Mouse (Mus musculus): ENCODE measurements at regions not wholly inside any gene's neighbourhood (a gene's known extent, or its start where the extent isn't known, plus 50 kb on each side); places are given as distances from the start of the nearest gene placed in this dataset.
"Not testable (repeated sequence)": the region's sequence is repeated elsewhere in the genome, so short reads cannot be mapped to it uniquely, and the experiment has no call there.

DNA sequence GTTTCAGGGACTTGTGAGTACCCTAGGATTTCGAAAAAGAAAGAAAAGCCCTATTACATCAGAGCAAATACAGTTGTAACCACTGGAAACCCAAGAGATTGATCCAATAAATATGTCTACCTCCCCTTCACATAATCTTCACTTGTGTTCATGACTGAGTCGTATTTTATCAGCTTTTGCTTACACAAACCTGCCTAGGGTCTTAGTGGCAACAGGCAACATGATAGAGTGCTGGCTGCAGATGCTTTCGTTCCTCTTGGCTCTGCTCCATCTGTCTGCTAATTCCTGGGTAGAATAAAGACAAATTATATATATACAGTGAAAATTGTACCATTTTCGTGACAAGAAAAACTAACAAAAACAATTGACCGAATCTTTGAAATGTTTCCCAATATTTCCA is 112.9 kb upstream of the Gap43 start:
- ATAC-seq (replicated peaks; ENCODE audit: insufficient number of reproducible peaks, low FRiP score, low TSS enrichment, low read depth) (no peak), DNase-seq (ENCODE audit: low spot score) (no peak)
- Histone ChIP-seq H3K4me3 (ENCODE audit: low read depth, low read length) (no peak overlapping the region), H3K9me3 (replicated peaks; ENCODE audit: control insufficient read depth, low read length) (no peaks in the 10 kb centered on the region), H3K4me1 (ENCODE audit: control insufficient read depth, insufficient read depth, low read length) (no peaks in the 10 kb centered on the region), H3K4me2 (ENCODE audit: low read depth, low read length) (no peak overlapping the region), H3K27me3 (ENCODE audit: control insufficient read depth, insufficient read depth, low read length) (no peaks in the 10 kb centered on the region), H3K36me3 (replicated peaks; ENCODE audit: control insufficient read depth, insufficient read depth, low read depth, low read length) (no peaks in the 10 kb centered on the region), H3K27ac (replicated peaks; ENCODE audit: low read depth, low read length) (no peak overlapping the region), H3K9ac (replicated peaks; ENCODE audit: low read length) (no peak overlapping the region)
- 81% methylated on average over 5 of the region's 5 CpGs for WGBS

DNA sequence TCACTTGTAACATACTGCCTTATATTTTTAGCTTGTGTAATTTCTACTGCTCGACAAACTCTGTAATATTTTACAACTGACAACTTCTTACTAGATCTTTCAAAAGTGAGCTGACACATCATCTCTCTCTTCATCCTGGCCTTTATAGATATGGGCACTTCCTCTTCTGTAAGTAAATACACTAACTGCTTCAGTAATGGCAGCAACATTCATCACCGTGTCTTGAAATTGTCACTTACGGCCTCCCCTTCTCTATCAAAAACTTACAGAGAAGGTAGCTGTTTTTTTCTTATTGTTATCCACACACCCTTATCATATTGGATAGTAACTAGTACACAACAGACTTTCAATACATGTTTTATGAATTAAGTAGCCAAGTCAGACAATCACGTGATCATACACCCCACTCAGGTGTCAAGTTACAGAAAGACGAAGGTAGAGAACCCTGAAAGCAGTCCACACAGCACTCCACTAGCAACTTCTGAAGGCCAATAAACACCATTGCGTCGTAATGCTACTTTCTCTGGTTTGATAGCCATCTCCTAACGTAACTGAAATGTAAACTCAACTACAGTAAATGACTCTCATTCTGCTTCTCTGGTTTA is 109.5 kb upstream of the Gap43 start:
- Histone ChIP-seq H3K9ac (replicated peaks; ENCODE audit: low read length) (no peak overlapping the region), H3K4me3 (ENCODE audit: low read depth, low read length) (no peak overlapping the region), H3K4me2 (ENCODE audit: low read depth, low read length) (no peak overlapping the region), H3K36me3 (replicated peaks; ENCODE audit: control insufficient read depth, insufficient read depth, low read depth, low read length) (no peaks in the 10 kb centered on the region), H3K9me3 (replicated peaks; ENCODE audit: control insufficient read depth, low read length) (no peaks in the 10 kb centered on the region), H3K27ac (replicated peaks; ENCODE audit: low read depth, low read length) (no peak overlapping the region), H3K4me1 (ENCODE audit: control insufficient read depth, insufficient read depth, low read length) (no peaks in the 10 kb centered on the region), H3K27me3 (ENCODE audit: control insufficient read depth, insufficient read depth, low read length) (no peaks in the 10 kb centered on the region)
- DNase-seq (ENCODE audit: low spot score) (no peak), ATAC-seq (replicated peaks; ENCODE audit: insufficient number of reproducible peaks, low FRiP score, low TSS enrichment, low read depth) (no peak)
- WGBS = 79% methylated on average over 8 of the region's 8 CpGs

GRCm38 (mm10) chr16:42444863-42445423 is 104.5 kb upstream of the Gap43 start:
- no peaks in the 10 kb centered on the region for H3K27me3 ChIP-seq (ENCODE audit: control insufficient read depth, insufficient read depth, low read length)
- no peaks in the 10 kb centered on the region for H3K36me3 ChIP-seq (replicated peaks; ENCODE audit: control insufficient read depth, insufficient read depth, low read depth, low read length)
- H3K9ac ChIP-seq (replicated peaks; ENCODE audit: low read length) = no peak overlapping the region; the same call in 1 of the 2 replicates
- H3K9me3 ChIP-seq (replicated peaks; ENCODE audit: control insufficient read depth, low read length) = no peaks in the 10 kb centered on the region
- DNase-seq (ENCODE audit: low spot score) (peak; percentile 51), ATAC-seq (replicated peaks; ENCODE audit: insufficient number of reproducible peaks, low FRiP score, low TSS enrichment, low read depth) (peak; percentile 70)
- H3K4me3 ChIP-seq (ENCODE audit: low read depth, low read length) = no peak overlapping the region
- H3K4me2 ChIP-seq (ENCODE audit: low read depth, low read length) = no peak overlapping the region; the same call in 1 of the 2 replicates
- H3K4me1 ChIP-seq (ENCODE audit: control insufficient read depth, insufficient read depth, low read length) = no peaks in the 10 kb centered on the region
- WGBS = 16% methylated on average over 6 of the region's 6 CpGs
- no peak overlapping the region for H3K27ac ChIP-seq (replicated peaks; ENCODE audit: low read depth, low read length)

DNA sequence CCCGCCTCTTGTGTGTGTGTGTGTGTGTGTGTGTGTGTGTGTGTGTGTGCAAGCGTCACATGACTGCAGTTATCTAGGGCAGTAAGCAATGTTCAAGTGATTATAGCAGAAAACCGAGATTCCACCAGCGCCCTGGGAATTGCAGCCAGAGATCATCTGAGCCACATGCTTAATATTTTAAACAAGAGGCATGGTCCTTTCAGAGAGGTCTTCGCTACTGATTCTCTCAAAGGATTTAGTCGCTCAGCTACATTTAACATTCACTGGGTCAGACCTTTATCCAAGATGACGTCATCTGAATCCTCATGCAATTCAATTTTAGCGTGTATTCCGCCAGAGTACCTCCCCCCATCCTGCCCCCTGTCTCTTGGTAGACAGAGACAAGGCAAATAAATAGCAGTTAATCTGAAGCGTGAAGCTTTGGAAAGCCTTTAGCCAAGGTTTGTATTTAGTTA is 104.0 kb upstream of the Gap43 start:
- no peak overlapping the region; the same call in 1 of the 2 replicates for H3K9ac ChIP-seq (replicated peaks; ENCODE audit: low read length)

GRCm38 (mm10) chr16:42440822-42441221 is 100.4 kb upstream of the Gap43 start:
- 45% methylated on average over 4 of the region's 4 CpGs for WGBS
- ATAC-seq (replicated peaks; ENCODE audit: insufficient number of reproducible peaks, low FRiP score, low TSS enrichment, low read depth) (no peak), DNase-seq (ENCODE audit: low spot score) (peak; percentile 6)

More for the DNA sequence above, 104.0 kb upstream of the Gap43 start:
- DNase-seq (ENCODE audit: low spot score) = peak; percentile 44
- no peaks in the 10 kb centered on the region for H3K36me3 ChIP-seq (replicated peaks; ENCODE audit: control insufficient read depth, insufficient read depth, low read depth, low read length)
- 41% methylated on average over 10 of the region's 10 CpGs for WGBS
- H3K4me2 ChIP-seq (ENCODE audit: low read depth, low read length) = no peak overlapping the region; the same call in 1 of the 2 replicates
- H3K27me3 ChIP-seq (ENCODE audit: control insufficient read depth, insufficient read depth, low read length) = no peaks in the 10 kb centered on the region
- peak; percentile 78 for ATAC-seq (replicated peaks; ENCODE audit: insufficient number of reproducible peaks, low FRiP score, low TSS enrichment, low read depth)
- no peak overlapping the region for H3K27ac ChIP-seq (replicated peaks; ENCODE audit: low read depth, low read length)
- no peaks in the 10 kb centered on the region for H3K9me3 ChIP-seq (replicated peaks; ENCODE audit: control insufficient read depth, low read length)
- no peak overlapping the region for H3K4me3 ChIP-seq (ENCODE audit: low read depth, low read length)
- H3K4me1 ChIP-seq (ENCODE audit: control insufficient read depth, insufficient read depth, low read length) = no peaks in the 10 kb centered on the region

DNA sequence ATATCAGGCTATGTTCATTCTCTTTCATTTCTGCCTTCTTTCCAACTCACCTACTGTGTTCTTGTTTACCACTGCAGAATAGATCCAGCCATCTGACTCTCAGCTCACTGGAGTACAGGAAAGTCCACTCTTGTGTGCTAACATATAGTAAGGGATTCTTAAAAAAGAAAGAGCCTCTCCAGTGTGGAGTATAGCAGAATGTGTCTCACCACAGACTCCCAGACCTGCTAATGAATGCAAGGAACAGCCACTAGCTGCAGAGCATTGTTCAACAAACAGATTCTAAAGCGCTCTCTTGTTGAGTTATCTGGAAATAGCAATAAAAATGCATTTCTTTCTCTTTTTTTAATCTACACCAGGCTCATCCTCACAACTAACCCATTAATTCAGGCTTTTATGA is 91.1 kb upstream of the Gap43 start:
- Histone ChIP-seq H3K4me1 (ENCODE audit: control insufficient read depth, insufficient read depth, low read length) (no peaks in the 10 kb centered on the region), H3K4me3 (ENCODE audit: low read depth, low read length) (no peak overlapping the region), H3K27ac (replicated peaks; ENCODE audit: low read depth, low read length) (no peak overlapping the region), H3K9ac (replicated peaks; ENCODE audit: low read length) (no peak overlapping the region), H3K36me3 (replicated peaks; ENCODE audit: control insufficient read depth, insufficient read depth, low read depth, low read length) (no peaks in the 10 kb centered on the region), H3K27me3 (ENCODE audit: control insufficient read depth, insufficient read depth, low read length) (no peaks in the 10 kb centered on the region), H3K4me2 (ENCODE audit: low read depth, low read length) (no peak overlapping the region), H3K9me3 (replicated peaks; ENCODE audit: control insufficient read depth, low read length) (no peaks in the 10 kb centered on the region)
- ATAC-seq (replicated peaks; ENCODE audit: insufficient number of reproducible peaks, low FRiP score, low TSS enrichment, low read depth) (no peak), DNase-seq (ENCODE audit: low spot score) (no peak)
- 94% methylated on average over 1 of the region's 1 CpGs for WGBS

More at GRCm38 (mm10) chr16:42440822-42441221, 100.4 kb upstream of the Gap43 start:
- Histone ChIP-seq H3K9me3 (replicated peaks; ENCODE audit: control insufficient read depth, low read length) (no peaks in the 10 kb centered on the region), H3K27ac (replicated peaks; ENCODE audit: low read depth, low read length) (no peak overlapping the region), H3K27me3 (ENCODE audit: control insufficient read depth, insufficient read depth, low read length) (no peaks in the 10 kb centered on the region), H3K4me2 (ENCODE audit: low read depth, low read length) (no peak overlapping the region), H3K9ac (replicated peaks; ENCODE audit: low read length) (no peak overlapping the region), H3K4me1 (ENCODE audit: control insufficient read depth, insufficient read depth, low read length) (no peaks in the 10 kb centered on the region), H3K4me3 (ENCODE audit: low read depth, low read length) (no peak overlapping the region), H3K36me3 (replicated peaks; ENCODE audit: control insufficient read depth, insufficient read depth, low read depth, low read length) (no peaks in the 10 kb centered on the region)

GRCm38 (mm10) chr16:42416673-42417072 is 76.2 kb upstream of the Gap43 start:
- DNase-seq (ENCODE audit: low spot score) = no peak
- H3K36me3 ChIP-seq (replicated peaks; ENCODE audit: control insufficient read depth, insufficient read depth, low read depth, low read length) = no peaks in the 10 kb centered on the region
- no peak overlapping the region for H3K4me2 ChIP-seq (ENCODE audit: low read depth, low read length)
- H3K27ac ChIP-seq (replicated peaks; ENCODE audit: low read depth, low read length) = no peak overlapping the region
- no peaks in the 10 kb centered on the region for H3K9me3 ChIP-seq (replicated peaks; ENCODE audit: control insufficient read depth, low read length)
- no peak overlapping the region for H3K4me3 ChIP-seq (ENCODE audit: low read depth, low read length)
- no peaks in the 10 kb centered on the region for H3K27me3 ChIP-seq (ENCODE audit: control insufficient read depth, insufficient read depth, low read length)
- no peaks in the 10 kb centered on the region for H3K4me1 ChIP-seq (ENCODE audit: control insufficient read depth, insufficient read depth, low read length)
- WGBS = 78% methylated on average over 4 of the region's 4 CpGs
- H3K9ac ChIP-seq (replicated peaks; ENCODE audit: low read length) = no peak overlapping the region
- ATAC-seq (replicated peaks; ENCODE audit: insufficient number of reproducible peaks, low FRiP score, low TSS enrichment, low read depth) = no peak

DNA sequence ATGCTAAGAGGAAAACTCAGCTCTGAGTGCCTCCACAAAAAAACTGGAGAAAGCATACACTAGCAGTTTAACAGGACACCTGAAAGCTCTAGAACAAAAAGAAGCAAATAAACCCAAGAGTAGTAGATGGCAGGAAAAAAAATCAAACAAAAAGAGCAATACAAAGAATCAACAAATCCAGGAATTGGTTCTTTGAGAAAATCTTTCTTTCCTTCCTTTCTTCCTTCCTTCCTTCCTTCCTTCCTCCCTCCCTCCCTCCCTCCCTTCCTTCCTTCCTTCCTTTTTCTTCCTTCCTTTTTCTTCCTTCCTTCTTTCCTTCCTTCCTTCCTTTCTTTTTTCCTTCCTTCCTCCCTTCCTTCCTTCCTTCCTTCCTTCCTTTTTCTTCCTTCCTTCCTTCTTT is 71.6 kb upstream of the Gap43 start:
- not testable (repeated sequence) for H3K9me3 ChIP-seq (replicated peaks; ENCODE audit: control insufficient read depth, low read length); DNase-seq (ENCODE audit: low spot score); H3K27me3 ChIP-seq (ENCODE audit: control insufficient read depth, insufficient read depth, low read length); H3K27ac ChIP-seq (replicated peaks; ENCODE audit: low read depth, low read length); H3K4me3 ChIP-seq (ENCODE audit: low read depth, low read length); H3K4me1 ChIP-seq (ENCODE audit: control insufficient read depth, insufficient read depth, low read length); H3K36me3 ChIP-seq (replicated peaks; ENCODE audit: control insufficient read depth, insufficient read depth, low read depth, low read length); H3K4me2 ChIP-seq (ENCODE audit: low read depth, low read length); ATAC-seq (replicated peaks; ENCODE audit: insufficient number of reproducible peaks, low FRiP score, low TSS enrichment, low read depth); H3K9ac ChIP-seq (replicated peaks; ENCODE audit: low read length)
